Mouse (Mus musculus) midbrain, embryonic 13.5 days (tissue): ENCODE data around the gene Pnkp. TPM values are rescaled to one million over a fixed set of nuclear protein-coding genes. Genes with fewer than 3 reads are reported as not detected.

Experiments used
- ATAC-seq: fragments of 200-750 bp; cut with Nextera tagmentation; 2 replicates; pipeline ENCODE4 v1.8.0; 2017; ENCODE audit warnings: mild to moderate bottlenecking, moderate TSS enrichment, moderate library complexity
- H3K27ac ChIP-seq: fragments of 300-500 bp; sonication (generic); 2 replicates; pipeline ENCODE4 v1.5.1; 2015; ENCODE audit warnings: inconsistent platforms, mild to moderate bottlenecking, moderate library complexity
- H3K27me3 ChIP-seq: fragments of 300-500 bp; sonication (generic); 2 replicates; pipeline ENCODE4 v1.6.1; 2015; ENCODE audit warnings: mild to moderate bottlenecking, inconsistent platforms
- H3K36me3 ChIP-seq: fragments of 300-500 bp; sonication (generic); 2 replicates; pipeline ENCODE4 v1.6.1; 2015; ENCODE audit warnings: mild to moderate bottlenecking, inconsistent platforms
- H3K4me1 ChIP-seq: fragments of 300-500 bp; sonication (generic); replicated peaks from 2 replicates; pipeline ENCODE4 v1.6.1; 2015; ENCODE audit warnings: inconsistent platforms
- H3K4me2 ChIP-seq: fragments of 300-500 bp; sonication (generic); replicated peaks from 2 replicates; pipeline ENCODE4 v1.6.1; 2015; ENCODE audit warnings: moderate library complexity, mild to moderate bottlenecking, inconsistent platforms
- H3K4me3 ChIP-seq: fragments of 300-500 bp; sonication (generic); replicated peaks from 2 replicates; pipeline ENCODE4 v1.5.1; 2015; ENCODE audit warnings: mild to moderate bottlenecking, inconsistent platforms
- H3K9ac ChIP-seq: fragments of 300-500 bp; sonication (generic); replicated peaks from 2 replicates; pipeline ENCODE4 v1.6.1; 2015; ENCODE audit warnings: mild to moderate bottlenecking, inconsistent platforms
- H3K9me3 ChIP-seq: fragments of 300-500 bp; sonication (generic); 2 replicates; pipeline ENCODE4 v1.6.1; 2016; ENCODE audit warnings: mild to moderate bottlenecking, inconsistent platforms
- WGBS: fragments of 180-500 bp; shearing (Covaris S2); methylation state at CpG from one replicate; pipeline ENCODE4 v1.1.7; 2015; 5-methylcytosine and 5-hydroxymethylcytosine counted together
- polyA plus RNA-seq: library from polyadenylated mRNA; unstranded; fragments of >200 nt; fragmentation: Nextera tagmentation; extraction: Ambion mirVana; gene quantifications from 2 replicates; pipeline ENCODE4 v1.2.1, GENCODE M21; 2015

Pnkp gene
- polyA plus RNA-seq = 32.3 and 38.5 TPM in 2 replicates

DNA sequence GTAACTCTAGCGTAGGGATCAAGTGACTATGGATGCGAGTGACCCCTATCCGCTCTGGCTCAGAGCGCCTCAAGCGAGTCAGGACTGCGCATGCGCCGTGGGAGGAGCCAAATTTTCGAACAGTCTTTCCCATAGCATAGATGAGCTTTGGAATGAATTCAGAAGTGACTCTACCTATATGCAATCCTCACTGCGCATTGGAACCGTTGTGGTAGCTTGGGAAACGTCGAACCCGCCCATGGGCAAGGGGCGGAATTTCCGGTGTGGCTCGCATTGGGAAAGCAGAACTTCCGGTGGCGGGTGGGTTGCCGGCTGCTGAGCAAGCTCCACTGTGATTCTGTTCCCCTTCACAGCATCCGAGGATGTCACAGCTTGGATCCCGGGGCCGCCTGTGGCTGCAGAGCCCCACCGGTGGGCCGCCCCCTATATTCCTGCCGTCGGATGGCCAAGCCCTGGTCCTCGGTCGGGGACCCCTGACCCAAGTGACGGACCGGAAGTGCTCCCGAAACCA, at the start of gene Pnkp:
Gene Pnkp, plus strand, starts transcription at position 98 of the 511 bp plus-strand sequence.
- WGBS = under 1% methylated on average over 32 of the region's 32 CpGs
- H3K4me3 ChIP-seq = peak within 1 kb of the TSS; percentile 69
- H3K4me2 ChIP-seq = peak within 1 kb of the TSS; percentile 97
- no peaks in the 10 kb centered on the region for H3K9me3 ChIP-seq
- peak within 1 kb of the TSS; percentile 83 for H3K9ac ChIP-seq
- H3K4me1 ChIP-seq = peaks cover 74% of the 10 kb centered on the region
- peak within 1 kb of the TSS; percentile 93 for H3K27ac ChIP-seq
- peaks cover 29% of the 10 kb centered on the region for H3K36me3 ChIP-seq
- H3K27me3 ChIP-seq = no peaks in the 10 kb centered on the region
- ATAC-seq = peak; percentile 37

GRCm38 (mm10) chr7:44808927-44809326, 48.0 kb upstream of the Pnkp start:
- Histone ChIP-seq H3K27ac (no peak overlapping the region), H3K4me2 (no peak overlapping the region), H3K9ac (no peak overlapping the region), H3K4me1 (no peaks in the 10 kb centered on the region), H3K4me3 (no peak overlapping the region), H3K9me3 (no peaks in the 10 kb centered on the region), H3K36me3 (peaks cover 5% of the 10 kb centered on the region), H3K27me3 (0 out of 2 replicates have a peak, but pooled peaks cover 3% of the 10 kb centered on the region)
- 90% methylated on average over 2 of the region's 2 CpGs for WGBS
- ATAC-seq = no peak

- 91% methylated on average over 3 of the region's 3 CpGs for WGBS
- no peak overlapping the region for H3K9ac ChIP-seq
Measured at GRCm38 (mm10) chr7:44809466-44809865, 47.5 kb upstream of the Pnkp start.

GRCm38 (mm10) chr7:44810365-44810764, 46.6 kb upstream of the Pnkp start:
- Histone ChIP-seq H3K36me3 (peaks cover 5% of the 10 kb centered on the region), H3K4me2 (no peak overlapping the region), H3K4me3 (no peak overlapping the region), H3K27ac (no peak overlapping the region), H3K9ac (no peak overlapping the region), H3K27me3 (no peaks in the 10 kb centered on the region), H3K4me1 (peaks cover 7% of the 10 kb centered on the region), H3K9me3 (no peaks in the 10 kb centered on the region)
- ATAC-seq = no peak
- 82% methylated on average over 4 of the region's 4 CpGs for WGBS

More at GRCm38 (mm10) chr7:44809466-44809865, 47.5 kb upstream of the Pnkp start:
- H3K4me1 ChIP-seq = no peaks in the 10 kb centered on the region
- peaks cover 5% of the 10 kb centered on the region for H3K36me3 ChIP-seq
- no peak for ATAC-seq
- H3K27me3 ChIP-seq = 0 out of 2 replicates have a peak, but pooled peaks cover 3% of the 10 kb centered on the region
- H3K9me3 ChIP-seq = no peaks in the 10 kb centered on the region
- no peak overlapping the region for H3K4me3 ChIP-seq
- H3K4me2 ChIP-seq = no peak overlapping the region
- no peak overlapping the region for H3K27ac ChIP-seq

GRCm38 (mm10) chr7:44810819-44811557, 46.0 kb upstream of the Pnkp start:
- H3K9ac ChIP-seq = no peak overlapping the region
- H3K27ac ChIP-seq = no peak overlapping the region
- H3K9me3 ChIP-seq = no peaks in the 10 kb centered on the region
- peaks cover 8% of the 10 kb centered on the region for H3K4me1 ChIP-seq
- H3K4me3 ChIP-seq = no peak overlapping the region
- WGBS = 92% methylated on average over 7 of the region's 7 CpGs
- no peak for ATAC-seq
- peaks cover 5% of the 10 kb centered on the region for H3K36me3 ChIP-seq
- no peak overlapping the region for H3K4me2 ChIP-seq
- no peaks in the 10 kb centered on the region for H3K27me3 ChIP-seq

GRCm38 (mm10) chr7:44812651-44813325, 44.2 kb upstream of the Pnkp start:
- no peaks in the 10 kb centered on the region for H3K27me3 ChIP-seq
- H3K9ac ChIP-seq = no peak overlapping the region
- no peaks in the 10 kb centered on the region for H3K9me3 ChIP-seq
- H3K36me3 ChIP-seq = peaks cover 5% of the 10 kb centered on the region
- ATAC-seq = no peak
- no peak overlapping the region for H3K4me2 ChIP-seq
- WGBS = 91% methylated on average over 20 of the region's 20 CpGs
- no peak overlapping the region for H3K4me3 ChIP-seq
- H3K27ac ChIP-seq = no peak overlapping the region
- H3K4me1 ChIP-seq = peaks cover 18% of the 10 kb centered on the region

GRCm38 (mm10) chr7:44813985-44814384, 43.0 kb upstream of the Pnkp start:
- WGBS = 92% methylated on average over 3 of the region's 3 CpGs
- Histone ChIP-seq H3K27me3 (no peaks in the 10 kb centered on the region), H3K27ac (no peak overlapping the region), H3K4me1 (peaks cover 30% of the 10 kb centered on the region), H3K4me3 (no peak overlapping the region), H3K36me3 (peaks cover 5% of the 10 kb centered on the region), H3K9me3 (no peaks in the 10 kb centered on the region), H3K4me2 (no peak overlapping the region), H3K9ac (no peak overlapping the region)
- ATAC-seq = no peak

DNA sequence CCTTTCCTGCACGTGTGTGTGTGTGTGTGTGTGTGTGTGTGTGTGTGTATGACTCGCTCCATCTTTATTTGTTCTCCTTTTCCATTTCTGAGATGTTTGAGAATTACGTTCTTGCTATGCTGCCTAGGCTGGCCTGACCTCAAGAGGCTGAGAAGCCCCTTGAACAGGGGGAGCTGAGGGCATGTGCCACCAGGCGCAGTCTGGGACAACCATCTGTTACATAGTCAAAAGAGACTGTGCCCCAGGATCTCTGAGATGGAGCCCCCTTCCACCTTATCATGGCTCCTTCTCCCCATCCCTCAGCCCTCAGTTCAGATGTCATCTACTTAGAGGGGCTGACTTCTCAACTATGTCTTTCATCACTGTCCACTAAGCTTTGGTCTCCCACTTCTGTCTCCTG, 42.5 kb upstream of the Pnkp start:
- H3K9ac ChIP-seq = no peak overlapping the region
- no peaks in the 10 kb centered on the region for H3K27me3 ChIP-seq
- H3K4me3 ChIP-seq = no peak overlapping the region
- no peak for ATAC-seq
- H3K4me2 ChIP-seq = peak overlapping the region; percentile 83
- no peak overlapping the region for H3K27ac ChIP-seq
- peaks cover 34% of the 10 kb centered on the region for H3K4me1 ChIP-seq
- no peaks in the 10 kb centered on the region for H3K9me3 ChIP-seq
- peaks cover 5% of the 10 kb centered on the region for H3K36me3 ChIP-seq
- 93% methylated on average over 4 of the region's 4 CpGs for WGBS

DNA sequence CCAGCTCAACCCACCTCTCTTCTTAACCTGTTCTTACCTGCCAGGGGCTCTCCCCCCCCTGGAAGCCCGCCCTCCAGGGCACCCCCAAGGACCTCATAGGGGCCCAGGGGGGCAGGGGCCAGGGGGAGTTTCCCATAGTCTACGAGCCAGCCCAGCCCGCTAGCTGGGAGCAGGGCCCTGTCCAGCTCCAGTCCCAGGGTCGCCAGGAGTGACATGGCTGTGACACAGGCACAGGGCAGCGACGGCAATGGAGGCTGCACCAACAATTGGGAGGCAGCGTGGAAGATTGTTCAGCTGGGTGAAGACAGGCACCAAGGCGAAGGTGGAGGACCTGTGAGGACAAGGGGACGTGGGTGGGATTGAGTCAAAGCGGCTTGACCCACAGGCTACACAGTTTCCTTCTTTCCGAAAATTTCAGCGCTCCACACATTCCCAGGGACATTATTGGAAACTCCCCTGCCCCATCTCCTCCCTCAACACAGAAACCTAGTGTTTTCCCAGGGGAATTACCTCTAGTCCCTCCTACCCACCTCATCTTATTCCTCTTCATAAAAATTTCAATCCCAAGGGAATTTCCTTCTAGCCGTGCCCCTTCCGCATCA, 41.9 kb upstream of the Pnkp start:
- Histone ChIP-seq H3K27ac (peak overlapping the region; percentile 93), H3K27me3 (no peaks in the 10 kb centered on the region), H3K9ac (peak overlapping the region; percentile 44; the same call in 1 of the 2 replicates), H3K4me3 (peak overlapping the region; percentile 90), H3K4me2 (peak overlapping the region; percentile 83), H3K36me3 (peaks cover 5% of the 10 kb centered on the region), H3K4me1 (peaks cover 41% of the 10 kb centered on the region), H3K9me3 (no peaks in the 10 kb centered on the region)
- WGBS = 27% methylated on average over 14 of the region's 14 CpGs
- peak; percentile 21 for ATAC-seq

GRCm38 (mm10) chr7:44815721-44816469, 41.0 kb upstream of the Pnkp start, which contains the start of the genes Nup62 and Il4i1:
Nup62 (plus strand) TSS chr7:44816088.
Il4i1 (plus strand) TSS chr7:44816387.
- Histone ChIP-seq H3K4me1 (peaks cover 49% of the 10 kb centered on the region), H3K27ac (peak within 1 kb of the TSS; percentile 93), H3K9ac (peak within 1 kb of the TSS; percentile 92), H3K9me3 (no peaks in the 10 kb centered on the region), H3K36me3 (peaks cover 5% of the 10 kb centered on the region), H3K4me3 (peak within 1 kb of the TSS; percentile 90), H3K4me2 (peak within 1 kb of the TSS; percentile 83), H3K27me3 (no peaks in the 10 kb centered on the region)
- under 1% methylated on average over 62 of the region's 62 CpGs for WGBS
- ATAC-seq = peak; percentile 96

DNA sequence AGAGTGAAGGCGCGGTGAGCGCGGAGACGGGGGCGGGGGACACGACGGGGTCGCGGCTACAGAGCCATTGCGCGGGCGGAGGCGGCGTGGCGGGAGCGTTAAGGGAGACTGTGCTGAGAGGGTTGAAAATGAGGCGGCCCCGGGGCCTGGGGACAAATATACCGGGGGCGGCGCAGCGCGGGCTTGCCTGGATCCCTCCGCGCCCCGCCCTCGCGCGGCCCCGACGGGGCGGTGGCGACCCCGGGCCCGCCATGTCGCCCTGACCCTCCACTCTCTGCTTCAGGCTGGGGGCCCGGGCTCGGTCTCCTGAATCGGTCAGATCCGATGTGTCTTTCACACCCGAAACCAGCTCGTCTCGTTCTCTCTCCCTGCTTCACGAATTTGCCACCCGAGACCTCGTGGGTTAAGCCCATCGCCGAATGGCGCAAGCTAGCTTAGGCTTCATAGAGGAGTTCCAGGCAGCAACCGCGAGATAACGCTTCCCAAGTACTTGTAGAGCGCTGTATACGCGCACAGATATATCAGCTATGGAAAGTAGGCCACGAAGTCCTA, 40.4 kb upstream of the Pnkp start, which contains the start of gene Atf5:
Gene Atf5, minus strand, starts transcription at position 189 of the 552 bp plus-strand sequence.
- ATAC-seq = peak; percentile 57
- peaks cover 52% of the 10 kb centered on the region for H3K4me1 ChIP-seq
- peak within 1 kb of the TSS; percentile 93 for H3K27ac ChIP-seq
- peak within 1 kb of the TSS; percentile 83 for H3K4me2 ChIP-seq
- no peaks in the 10 kb centered on the region for H3K9me3 ChIP-seq
- peak within 1 kb of the TSS; percentile 90 for H3K4me3 ChIP-seq
- no peaks in the 10 kb centered on the region for H3K27me3 ChIP-seq
- no peaks in the 10 kb centered on the region; the same call in 1 of the 2 replicates for H3K36me3 ChIP-seq
- WGBS = under 1% methylated on average over 54 of the region's 57 CpGs
- peak within 1 kb of the TSS; percentile 92 for H3K9ac ChIP-seq
